Mouse (Mus musculus) liver, embryonic 12.5 days (tissue): ENCODE results near the gene Arhgap45. TPM values are rescaled to one million over a fixed set of nuclear protein-coding genes. Genes with fewer than 3 reads are reported as not detected.

Experiments
- ATAC-seq: fragments of 200-750 bp; cut with Nextera tagmentation; 2 replicates; pipeline ENCODE4 v1.8.0; 2017; ENCODE audit warnings: moderate number of reproducible peaks, mild to moderate bottlenecking, moderate library complexity
- H3K27ac ChIP-seq: fragments of 300-500 bp; sonication (generic); 2 replicates; pipeline ENCODE4 v1.5.1; 2016; ENCODE audit warnings: mild to moderate bottlenecking
- H3K27me3 ChIP-seq: fragments of 300-500 bp; sonication (generic); replicated peaks from 2 replicates; pipeline ENCODE4 v1.6.1; 2016; ENCODE audit warnings: mild to moderate bottlenecking, moderate library complexity
- H3K36me3 ChIP-seq: fragments of 300-500 bp; sonication (generic); 2 replicates; pipeline ENCODE4 v1.6.1; 2016; ENCODE audit warnings: mild to moderate bottlenecking, moderate library complexity
- H3K4me1 ChIP-seq: fragments of 300-500 bp; sonication (generic); 2 replicates; pipeline ENCODE4 v1.6.1; 2016
- H3K4me2 ChIP-seq: fragments of 300-500 bp; sonication (generic); 2 replicates; pipeline ENCODE4 v1.6.1; 2016; ENCODE audit warnings: mild to moderate bottlenecking, moderate library complexity
- H3K4me3 ChIP-seq: fragments of 300-500 bp; sonication (generic); 2 replicates; pipeline ENCODE4 v1.5.1; 2016; ENCODE audit warnings: mild to moderate bottlenecking, moderate library complexity
- H3K9ac ChIP-seq: fragments of 300-500 bp; sonication (generic); 2 replicates; pipeline ENCODE4 v1.6.1; 2016; ENCODE audit warnings: mild to moderate bottlenecking, moderate library complexity
- H3K9me3 ChIP-seq: fragments of 300-500 bp; sonication (generic); replicated peaks from 2 replicates; pipeline ENCODE4 v1.6.1; 2016; ENCODE audit warnings: mild to moderate bottlenecking, moderate library complexity
- WGBS: fragments of 180-500 bp; shearing (Covaris S2); methylation state at CpG from one replicate; pipeline ENCODE4 v1.1.7; 2016; ENCODE audit not compliant: insufficient replicate concordance; 5-methylcytosine and 5-hydroxymethylcytosine counted together
- polyA plus RNA-seq: library from polyadenylated mRNA; unstranded; fragments of >200 nt; fragmentation: Nextera tagmentation; extraction: Ambion mirVana; gene quantifications from 2 replicates; pipeline ENCODE4 v1.2.1, GENCODE M21; 2016

Arhgap45 gene
- polyA plus RNA-seq, 1 experiment from 2014 or later = 22.8 TPM

DNA sequence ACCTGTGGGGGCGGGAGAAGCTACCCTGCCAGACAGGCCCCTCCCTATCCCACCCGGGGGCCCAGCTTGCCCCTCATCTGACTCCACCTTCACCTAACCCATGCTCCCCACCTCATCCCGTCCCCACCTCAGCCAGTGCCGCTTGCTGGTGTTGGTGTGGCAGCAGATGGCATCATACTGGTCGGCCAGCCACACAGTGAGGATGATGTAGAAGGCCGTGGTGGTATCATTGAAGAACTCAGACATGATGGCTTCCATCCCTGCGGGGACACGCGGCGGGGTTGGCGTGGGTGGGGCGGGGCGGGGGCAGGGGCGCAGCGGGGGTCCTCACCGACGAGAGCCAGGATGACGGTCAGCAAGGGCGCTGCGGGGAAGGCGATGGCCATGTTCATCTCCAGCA lies 38.4 kb upstream of the Arhgap45 start:
- Histone ChIP-seq H3K4me3 (no peak overlapping the region), H3K4me1 (peaks cover 24% of the 10 kb centered on the region), H3K36me3 (peaks cover 86% of the 10 kb centered on the region), H3K4me2 (no peak overlapping the region), H3K27ac (no peak overlapping the region), H3K9me3 (peaks cover 37% of the 10 kb centered on the region), H3K9ac (no peak overlapping the region), H3K27me3 (peaks cover 9% of the 10 kb centered on the region)
- WGBS = 93% methylated on average over 21 of the region's 21 CpGs
- ATAC-seq = no peak

GRCm38 (mm10) chr10:79979401-79980155 lies 36.9 kb upstream of the Arhgap45 start:
- Histone ChIP-seq H3K4me2 (no peak overlapping the region), H3K9ac (no peak overlapping the region), H3K4me3 (no peak overlapping the region), H3K27me3 (no peaks in the 10 kb centered on the region), H3K4me1 (peaks cover 29% of the 10 kb centered on the region), H3K9me3 (peaks cover 37% of the 10 kb centered on the region), H3K36me3 (peaks cover 78% of the 10 kb centered on the region), H3K27ac (no peak overlapping the region)
- ATAC-seq = no peak
- WGBS = 89% methylated on average over 22 of the region's 22 CpGs

GRCm38 (mm10) chr10:79983205-79983604 lies 33.2 kb upstream of the Arhgap45 start:
- ATAC-seq = no peak
- Histone ChIP-seq H3K9ac (peak overlapping the region; percentile 83), H3K4me3 (peak overlapping the region; percentile 78), H3K9me3 (peaks cover 6% of the 10 kb centered on the region), H3K36me3 (peaks cover 42% of the 10 kb centered on the region), H3K27me3 (peaks cover 7% of the 10 kb centered on the region), H3K27ac (peak overlapping the region; percentile 99), H3K4me1 (peaks cover 57% of the 10 kb centered on the region), H3K4me2 (peak overlapping the region; percentile 87)
- WGBS = 77% methylated on average over 5 of the region's 5 CpGs

- Histone ChIP-seq H3K27ac (peak overlapping the region; percentile 99), H3K27me3 (peaks cover 12% of the 10 kb centered on the region), H3K9ac (peak overlapping the region; percentile 83), H3K9me3 (0 out of 2 replicates have a peak, but pooled peaks cover 2% of the 10 kb centered on the region), H3K4me1 (peaks cover 62% of the 10 kb centered on the region), H3K36me3 (peaks cover 38% of the 10 kb centered on the region), H3K4me3 (peak overlapping the region; percentile 78), H3K4me2 (peak overlapping the region; percentile 87)
- ATAC-seq = no peak
- under 1% methylated on average over 21 of the region's 21 CpGs for WGBS
Measured at GRCm38 (mm10) chr10:79983670-79984069, 32.8 kb upstream of the Arhgap45 start.

DNA sequence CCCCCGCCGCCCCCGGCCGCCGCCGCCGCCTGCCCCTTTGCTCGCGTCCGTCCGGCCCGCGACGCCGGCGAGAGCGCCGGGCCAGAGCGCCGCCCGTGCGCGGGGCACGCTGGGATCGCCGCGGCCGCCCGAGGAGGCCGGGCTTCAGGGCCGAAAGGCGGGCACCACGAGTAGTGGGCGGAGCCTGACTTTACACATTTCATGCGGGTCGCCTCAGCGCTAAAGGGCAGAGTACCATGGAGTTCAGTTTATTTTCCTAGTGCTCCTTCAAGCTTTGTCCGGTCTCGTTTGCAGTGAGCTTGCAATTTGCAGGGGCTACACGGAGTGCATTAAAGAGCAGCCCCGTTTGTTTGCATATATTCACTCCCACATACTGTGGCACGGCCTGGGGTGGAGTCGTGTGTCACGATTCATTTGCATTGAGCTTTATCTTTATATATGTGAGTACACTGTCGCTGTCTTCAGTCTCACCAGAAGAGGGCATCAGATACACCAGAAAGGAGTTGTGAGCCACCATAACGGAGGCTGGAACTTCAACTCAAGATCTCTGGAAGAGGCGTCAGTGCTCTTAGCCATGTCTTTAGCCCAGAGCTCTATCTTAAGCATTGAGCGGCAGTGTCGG lies 32.1 kb upstream of the Arhgap45 start, which contains the start of gene Tmem259:
Gene Tmem259, minus strand, starts transcription at position 136 of the 622 bp plus-strand sequence.
- Histone ChIP-seq H3K4me1 (peaks cover 68% of the 10 kb centered on the region), H3K27me3 (peaks cover 18% of the 10 kb centered on the region), H3K4me2 (peak within 1 kb of the TSS; percentile 87), H3K4me3 (peak within 1 kb of the TSS; percentile 78), H3K27ac (peak within 1 kb of the TSS; percentile 99), H3K9ac (peak within 1 kb of the TSS; percentile 83), H3K9me3 (no peaks in the 10 kb centered on the region), H3K36me3 (peaks cover 31% of the 10 kb centered on the region)
- peak; percentile 76 for ATAC-seq
- under 1% methylated on average over 49 of the region's 49 CpGs for WGBS

DNA sequence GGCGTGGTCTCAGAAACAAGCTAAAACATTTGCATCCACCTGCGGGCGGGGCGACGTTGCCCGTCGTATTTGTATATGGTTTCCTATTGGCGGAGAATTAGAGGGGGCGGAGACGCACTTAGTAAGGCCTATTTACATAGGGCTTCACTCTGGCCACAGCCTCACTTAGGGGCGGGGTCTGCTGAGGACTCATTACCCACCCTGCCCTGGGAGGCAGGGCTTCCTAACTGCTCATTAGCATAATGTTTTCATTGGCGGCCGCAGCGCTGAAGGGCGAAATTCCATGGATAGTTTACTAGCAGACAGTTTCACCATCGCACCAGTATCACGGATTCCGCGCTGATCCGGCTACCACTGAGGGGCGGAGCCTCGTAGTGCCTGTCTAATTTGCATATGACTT lies 31.6 kb upstream of the Arhgap45 start:
- WGBS = 2% methylated on average over 22 of the region's 22 CpGs

GRCm38 (mm10) chr10:79985334-79986231 lies 30.9 kb upstream of the Arhgap45 start:
- Histone ChIP-seq H3K4me2 (peak overlapping the region; percentile 87), H3K4me1 (peaks cover 76% of the 10 kb centered on the region), H3K27ac (peak overlapping the region; percentile 99), H3K4me3 (peak overlapping the region; percentile 78), H3K27me3 (peaks cover 29% of the 10 kb centered on the region), H3K36me3 (peaks cover 19% of the 10 kb centered on the region), H3K9me3 (no peaks in the 10 kb centered on the region), H3K9ac (peak overlapping the region; percentile 76)
- ATAC-seq = peak; percentile 62
- WGBS = 4% methylated on average over 35 of the region's 35 CpGs

More for the DNA sequence above, 31.6 kb upstream of the Arhgap45 start:
- Histone ChIP-seq H3K27ac (peak overlapping the region; percentile 99), H3K4me3 (peak overlapping the region; percentile 78), H3K9me3 (no peaks in the 10 kb centered on the region), H3K27me3 (peaks cover 24% of the 10 kb centered on the region), H3K4me1 (peaks cover 74% of the 10 kb centered on the region), H3K36me3 (peaks cover 26% of the 10 kb centered on the region), H3K4me2 (peak overlapping the region; percentile 87), H3K9ac (peak overlapping the region; percentile 83)
- peak; percentile 85 for ATAC-seq

DNA sequence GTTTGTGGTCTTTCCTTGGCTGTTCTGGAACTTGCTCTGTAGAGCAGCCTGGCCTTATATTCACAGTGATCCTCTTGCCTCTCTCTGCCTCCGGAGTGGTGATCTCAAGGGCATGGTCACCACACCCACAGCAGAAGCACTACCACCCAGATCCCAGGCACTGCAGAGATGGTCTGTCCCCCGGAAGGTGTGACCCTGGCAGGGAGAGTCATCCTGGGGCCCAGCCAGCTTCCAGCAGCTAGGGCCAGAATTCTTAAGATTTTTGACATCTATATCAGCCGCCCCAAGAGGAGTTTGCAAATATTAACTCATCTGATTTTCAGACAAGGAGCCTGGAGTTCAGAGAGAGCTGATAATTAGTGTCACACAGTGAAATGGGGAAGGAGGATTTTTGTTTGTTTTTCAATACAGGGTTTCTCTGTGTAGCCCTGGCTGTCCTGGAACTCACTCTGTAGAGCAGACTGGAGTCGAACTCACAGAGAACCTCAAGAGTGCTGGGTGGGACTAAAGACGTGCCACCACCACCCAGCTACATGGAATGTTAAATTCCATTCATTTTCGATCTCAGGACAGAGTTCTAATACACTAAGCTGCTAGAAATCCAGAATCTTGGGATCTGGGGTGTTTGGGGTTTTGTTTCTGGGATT lies 30.1 kb upstream of the Arhgap45 start:
- WGBS = 21% methylated on average over 6 of the region's 6 CpGs
- Histone ChIP-seq H3K36me3 (peaks cover 19% of the 10 kb centered on the region), H3K9ac (peak overlapping the region; percentile 76), H3K27ac (peak overlapping the region; percentile 99), H3K4me2 (peak overlapping the region; percentile 87), H3K4me1 (peaks cover 73% of the 10 kb centered on the region), H3K4me3 (peak overlapping the region; percentile 78), H3K9me3 (no peaks in the 10 kb centered on the region), H3K27me3 (peaks cover 35% of the 10 kb centered on the region)
- peak; percentile 55 for ATAC-seq

DNA sequence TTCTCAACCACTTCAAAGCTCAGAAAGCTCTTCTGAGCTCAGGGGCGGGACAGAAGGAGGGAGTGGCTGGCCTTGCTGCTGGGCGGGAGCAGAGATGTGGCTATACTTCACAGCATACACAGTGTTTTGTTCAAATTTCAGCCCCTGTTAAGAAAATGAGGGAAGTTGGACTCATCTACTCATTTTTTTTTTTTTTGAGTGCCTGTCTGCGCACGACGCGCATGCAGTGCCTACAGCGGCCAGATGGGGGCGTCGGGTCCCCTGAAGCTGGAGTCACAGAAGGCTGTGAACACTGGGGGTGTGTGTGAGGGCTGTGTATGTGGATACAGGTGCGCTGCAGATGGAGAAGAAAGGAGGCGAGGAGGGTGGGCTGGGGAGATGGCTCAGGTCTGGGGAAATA lies 29.5 kb upstream of the Arhgap45 start:
- peaks cover 19% of the 10 kb centered on the region for H3K36me3 ChIP-seq
- peak overlapping the region; percentile 76 for H3K9ac ChIP-seq
- H3K4me2 ChIP-seq = peak overlapping the region; percentile 87
- H3K4me3 ChIP-seq = 0 out of 2 replicates have a peak overlapping the region, but pooled peaks have one; percentile 78
- peaks cover 3% of the 10 kb centered on the region for H3K9me3 ChIP-seq
- no peak for ATAC-seq
- H3K27ac ChIP-seq = peak overlapping the region; percentile 99
- H3K27me3 ChIP-seq = peaks cover 35% of the 10 kb centered on the region
- peaks cover 67% of the 10 kb centered on the region for H3K4me1 ChIP-seq
- under 1% methylated on average over 11 of the region's 11 CpGs for WGBS

DNA sequence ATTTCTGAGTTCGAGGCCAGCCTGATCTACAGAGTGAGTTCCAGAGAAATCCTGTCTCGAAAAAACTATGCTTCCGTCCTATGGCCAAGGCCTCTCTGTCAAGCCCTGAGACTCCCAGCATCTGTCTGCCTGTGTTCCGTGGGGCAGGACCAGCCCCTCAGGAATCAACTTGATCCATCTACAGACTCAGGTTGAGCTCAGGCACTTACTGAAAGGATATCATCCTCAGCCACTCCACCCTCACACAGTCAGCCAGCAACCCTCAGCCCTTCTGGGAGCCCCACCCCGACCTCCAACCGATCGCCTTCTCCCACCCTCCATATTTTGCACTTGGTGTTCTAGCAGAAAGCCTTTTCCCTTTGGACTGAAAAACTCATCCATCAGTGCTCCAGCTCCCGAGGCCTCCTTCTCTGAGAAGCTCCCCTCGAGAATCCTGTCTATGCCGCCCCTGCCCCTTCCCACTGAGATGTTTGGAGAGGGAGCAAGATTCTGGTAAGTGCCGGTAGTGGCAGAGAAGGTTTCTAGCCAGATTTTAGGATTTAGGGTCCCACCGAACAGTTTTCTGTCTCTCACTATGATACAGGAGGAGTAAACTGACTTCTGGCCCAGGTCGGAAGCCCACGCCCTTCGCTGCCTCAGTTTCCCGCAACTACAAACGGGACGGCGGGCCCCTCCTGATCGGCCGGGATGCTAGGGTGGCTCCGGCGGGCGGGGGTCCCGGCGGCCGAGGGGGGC lies 28.5 kb upstream of the Arhgap45 start:
- peak overlapping the region; percentile 87 for H3K4me2 ChIP-seq
- 16% methylated on average over 27 of the region's 27 CpGs for WGBS
- H3K4me3 ChIP-seq = peak overlapping the region; percentile 64
- peak overlapping the region; percentile 99 for H3K27ac ChIP-seq
- H3K36me3 ChIP-seq = peaks cover 23% of the 10 kb centered on the region
- ATAC-seq = no peak
- H3K4me1 ChIP-seq = peaks cover 58% of the 10 kb centered on the region
- peaks cover 35% of the 10 kb centered on the region for H3K27me3 ChIP-seq
- H3K9me3 ChIP-seq = peaks cover 3% of the 10 kb centered on the region
- peak overlapping the region; percentile 71 for H3K9ac ChIP-seq
